Mouse (Mus musculus) left cerebral cortex, postnatal 14 days (tissue): ENCODE measurements around the gene Mfsd11. TPM values are rescaled to one million over a fixed set of nuclear protein-coding genes. Genes with fewer than 3 reads are reported as not detected.
"Not testable (repeated sequence)": the region's sequence is repeated elsewhere in the genome, so short reads cannot be mapped to it uniquely, and the experiment has no call there.

Experiments used
- DNase-seq, 2 experiments: peaks; one replicate each; pipeline ENCODE4 v3.0.0; 2021 to 2022; ENCODE audit warnings: low spot score in 2 of 2, mixed read lengths in 1 of 2
- intact Hi-C: fragments of 180-260 bp; cut with DNase I; formaldehyde crosslinking; loops from one replicate; pipeline ENCODE4 v1.15.1; 2025
- total RNA-seq, 2 experiments: library from RNA; stranded (reverse); gene quantifications; 2 replicates each; pipeline ENCODE4 v1.2.3; 2021

The Mfsd11 gene
- total RNA-seq, 2 experiments from 2014 or later = 36.9 to 45.9 TPM

GRCm38 (mm10) chr11:116869223-116869622 lies 17.0 kb downstream of the Mfsd11 start:
- intact Hi-C loops = no loop called here
- DNase-seq = no peak

GRCm38 (mm10) chr11:116869641-116870040 lies 17.4 kb downstream of the Mfsd11 start:
- no peak for DNase-seq
- intact Hi-C loops = no loop called here

- no peak for DNase-seq
- intact Hi-C loops = no loop called here
Measured at GRCm38 (mm10) chr11:116871538-116871937, 19.3 kb downstream of the Mfsd11 start.

DNA sequence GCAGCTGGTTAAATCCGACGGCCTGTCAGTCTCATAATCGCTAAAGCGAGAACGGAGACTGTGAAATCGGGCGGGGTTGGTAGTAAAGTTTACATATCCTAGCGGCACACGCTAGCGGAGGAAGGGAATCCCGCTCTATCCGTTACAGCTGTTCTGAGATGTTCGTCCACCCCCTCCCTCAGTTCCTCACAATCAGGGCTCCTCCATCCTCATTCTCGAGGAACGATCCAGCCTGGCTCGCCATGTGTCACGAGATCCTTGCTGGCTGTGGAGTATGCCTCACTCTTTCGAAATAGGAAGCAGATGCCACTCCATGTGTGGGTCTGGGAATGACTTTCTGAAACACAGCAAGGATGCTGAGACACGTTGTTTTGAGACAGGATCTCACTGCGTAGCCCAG lies 21.7 kb downstream of the Mfsd11 start:
- peak; percentile 61 to 73 for DNase-seq
- intact Hi-C loops = no loop called here

DNA sequence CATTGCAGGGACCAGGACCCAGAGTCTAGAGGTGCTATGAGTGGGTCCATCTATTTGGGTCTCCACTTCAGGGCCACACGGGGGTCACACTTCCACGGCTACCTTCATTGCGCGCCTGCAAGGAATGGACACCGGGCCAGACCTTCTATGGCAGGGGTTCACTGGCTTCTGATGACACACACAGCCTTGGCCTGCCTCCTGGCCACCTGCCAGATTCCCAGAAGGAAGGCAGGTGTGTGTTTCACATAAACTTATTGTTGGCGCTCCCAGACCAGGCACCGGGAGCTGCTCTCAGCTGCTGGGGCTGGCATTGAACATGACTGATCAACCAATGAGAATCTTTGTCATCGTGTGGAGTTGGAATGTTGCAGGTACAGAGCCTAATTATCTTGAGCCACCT lies 26.2 kb downstream of the Mfsd11 start:
- DNase-seq = no peak
- intact Hi-C loops = no loop called here

DNA sequence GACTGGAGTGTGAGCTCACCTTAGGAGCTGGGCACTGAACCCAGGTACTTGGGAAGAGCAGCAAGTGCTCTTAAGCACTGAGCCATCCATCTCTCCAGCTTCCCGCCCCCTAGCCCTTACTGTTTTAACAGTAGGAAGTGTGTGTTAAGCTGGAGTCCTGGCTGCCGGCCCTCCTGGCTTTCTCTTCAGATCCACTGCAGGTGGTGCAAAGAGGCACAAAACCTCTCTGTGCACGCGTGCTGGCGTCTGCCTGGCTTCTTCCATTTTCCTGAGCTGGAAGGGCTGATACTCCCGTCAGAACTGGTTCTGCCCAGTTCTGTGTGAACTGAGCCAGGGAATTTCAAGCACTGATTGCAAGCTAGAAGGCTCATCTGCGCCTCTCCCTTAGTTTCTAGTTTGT lies 28.6 kb downstream of the Mfsd11 start:
- peak; percentile 19 to 71 for DNase-seq
- intact Hi-C loops = no loop called here

- peak; percentile 40 to 66 for DNase-seq
- intact Hi-C loops = no loop called here
Measured at GRCm38 (mm10) chr11:116881440-116881839, 29.2 kb downstream of the Mfsd11 start.

- intact Hi-C loops = no loop called here
- DNase-seq = no peak
Measured at GRCm38 (mm10) chr11:116882446-116882845, 30.2 kb downstream of the Mfsd11 start.

GRCm38 (mm10) chr11:116884061-116884460 lies 31.8 kb downstream of the Mfsd11 start:
- no peak for DNase-seq
- intact Hi-C loops = no loop called here

DNA sequence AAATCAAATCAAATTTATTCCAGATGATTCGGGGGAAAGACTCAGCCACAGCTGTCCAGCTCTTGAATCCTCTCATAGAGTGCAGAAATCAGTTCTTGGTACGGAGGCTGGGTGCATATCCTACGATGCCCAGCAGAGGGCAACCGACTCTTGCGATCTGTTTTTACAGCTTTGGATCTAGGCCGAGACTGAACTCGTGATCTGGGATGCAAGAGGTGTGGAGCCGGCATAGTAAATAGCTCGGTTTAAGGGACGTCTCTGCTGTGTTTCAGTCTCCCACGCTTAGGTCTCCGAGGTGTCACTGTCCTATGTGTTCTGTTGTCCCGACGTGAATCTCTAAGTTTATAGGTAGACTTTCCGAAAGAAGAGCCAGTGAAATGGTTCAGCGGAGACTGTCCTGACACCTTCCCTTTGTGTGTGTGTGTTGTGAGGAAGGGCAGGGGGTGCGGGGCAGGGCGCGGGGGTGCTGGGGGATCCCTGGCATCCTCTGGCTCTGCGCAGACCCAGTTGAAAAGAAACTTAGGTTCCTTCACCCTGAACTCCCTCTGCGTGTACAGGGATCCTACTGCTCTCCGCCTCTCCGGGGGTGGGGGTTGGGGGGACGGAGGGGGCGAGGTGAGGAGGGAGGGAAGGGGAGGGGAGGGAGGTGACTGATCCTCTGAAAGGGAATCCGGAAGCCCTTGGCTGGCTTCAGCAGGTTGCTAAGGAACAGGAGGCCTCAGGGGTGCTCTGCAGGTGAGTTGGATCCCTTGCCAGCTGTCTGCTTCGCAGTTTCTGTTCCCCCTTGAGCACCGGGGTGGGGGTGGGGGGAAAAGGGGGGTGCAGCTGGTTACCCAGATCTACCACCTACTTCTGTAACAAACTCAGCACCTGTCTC lies 33.3 kb downstream of the Mfsd11 start:
- peak; percentile 87 to 88 for DNase-seq
- intact Hi-C loops = loop anchor here (1.0 kb wide), 1 partner anchor 172 kb away; no protein-coding TSS in a partner anchor

DNA sequence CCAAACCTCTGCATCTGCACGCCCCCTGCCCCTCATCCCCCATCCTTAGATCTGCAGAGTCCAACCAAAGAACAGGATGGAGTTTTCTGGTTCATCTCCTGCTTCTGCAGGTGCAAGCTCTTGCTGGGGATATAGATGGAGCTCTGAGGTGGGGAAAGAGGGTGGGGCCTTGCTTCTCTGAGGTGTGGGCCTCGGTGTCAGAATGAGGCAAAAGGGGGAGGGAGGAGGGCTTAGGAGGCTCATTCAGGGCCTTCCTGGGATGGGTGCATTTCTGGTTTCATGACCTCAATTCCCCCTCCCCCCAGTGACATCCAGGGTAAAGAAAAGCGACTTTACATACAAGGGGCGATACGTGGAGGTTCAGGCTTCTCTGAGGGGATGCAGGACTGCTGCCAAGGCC lies 34.9 kb downstream of the Mfsd11 start:
- intact Hi-C loops = no loop called here
- DNase-seq = no peak

DNA sequence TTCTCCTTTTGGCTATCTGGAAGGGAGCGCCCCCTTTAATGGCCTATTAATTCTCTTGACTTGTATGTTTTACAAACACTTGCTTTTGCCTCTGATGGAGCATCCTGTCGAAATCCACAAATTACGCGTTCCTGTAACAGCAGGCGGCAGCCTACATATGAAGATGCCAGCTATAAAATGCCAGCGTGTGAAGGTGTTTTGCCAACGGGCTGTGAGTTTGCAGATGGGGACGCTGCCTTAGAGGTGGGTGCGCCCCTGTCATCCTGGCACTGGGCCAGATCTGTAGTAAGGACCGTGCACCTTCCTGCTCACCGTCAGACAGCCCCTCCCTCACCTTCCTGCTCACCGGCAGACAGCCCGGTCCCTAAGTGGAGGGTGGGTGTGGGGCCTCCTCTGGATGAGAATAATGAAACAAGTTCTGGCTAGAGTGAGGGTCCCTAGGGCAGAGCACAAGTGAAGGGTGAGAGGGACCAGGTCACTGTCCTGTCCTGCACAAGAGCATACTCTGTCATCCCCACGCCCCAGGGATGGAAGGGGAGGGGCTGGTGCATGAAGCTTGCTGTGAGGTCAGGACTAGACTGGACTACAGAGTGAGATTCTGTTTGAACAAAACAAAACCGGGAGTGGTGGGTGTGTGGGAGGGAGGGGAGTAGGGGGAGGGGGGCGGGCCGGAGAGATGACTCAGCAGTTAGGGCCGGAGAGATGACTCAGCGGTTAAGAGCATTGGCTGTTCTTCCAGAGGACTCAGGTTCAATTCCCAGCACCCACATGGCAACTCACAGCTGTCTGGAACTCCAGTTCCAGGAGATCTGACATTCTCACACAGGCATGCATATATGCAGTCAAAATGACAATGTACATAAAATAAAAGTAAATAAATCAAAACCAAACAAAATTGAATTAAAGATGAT lies 41.5 kb downstream of the Mfsd11 start:
- intact Hi-C loops = loop anchor here (10.0 kb wide), 1 partner anchor 291 kb away; no protein-coding TSS in a partner anchor

GRCm38 (mm10) chr11:116895402-116895801 lies 43.2 kb downstream of the Mfsd11 start:
- DNase-seq = no peak

More for the DNA sequence above, 41.5 kb downstream of the Mfsd11 start:
- DNase-seq = peak; percentile 19 to 57

GRCm38 (mm10) chr11:116899247-116899646 lies 47.0 kb downstream of the Mfsd11 start:
- no peak for DNase-seq
- intact Hi-C loops = loop anchor here (10.0 kb wide), 1 partner anchor 286 kb away; no protein-coding TSS in a partner anchor

More at GRCm38 (mm10) chr11:116895402-116895801, 43.2 kb downstream of the Mfsd11 start:
- intact Hi-C loops = loop anchor here (10.0 kb wide), 1 partner anchor 289 kb away; no protein-coding TSS in a partner anchor

DNA sequence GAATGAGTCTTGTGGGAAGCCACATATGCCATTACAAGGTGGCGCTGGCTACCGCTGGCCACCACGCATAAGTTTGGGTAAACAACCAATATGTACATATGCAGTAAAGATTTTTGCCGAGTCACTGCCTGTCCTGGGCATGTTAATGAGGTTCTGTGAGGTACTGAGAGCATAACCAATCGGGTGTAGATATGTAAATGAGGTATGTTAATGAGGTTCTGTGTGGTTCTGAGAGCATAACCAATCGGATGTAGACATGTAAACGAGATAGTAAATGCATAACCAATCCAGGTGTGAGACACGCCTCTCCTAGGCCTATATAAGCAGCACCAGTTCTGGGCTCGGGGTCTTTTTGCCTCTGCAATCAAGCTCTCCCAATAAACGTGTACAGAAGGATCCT lies 50.3 kb downstream of the Mfsd11 start:
- DNase-seq, intact Hi-C loops: not testable (repeated sequence)

GRCm38 (mm10) chr11:116905741-116906456 lies 53.7 kb downstream of the Mfsd11 start:
- intact Hi-C loops = no loop called here
- no peak for DNase-seq

DNA sequence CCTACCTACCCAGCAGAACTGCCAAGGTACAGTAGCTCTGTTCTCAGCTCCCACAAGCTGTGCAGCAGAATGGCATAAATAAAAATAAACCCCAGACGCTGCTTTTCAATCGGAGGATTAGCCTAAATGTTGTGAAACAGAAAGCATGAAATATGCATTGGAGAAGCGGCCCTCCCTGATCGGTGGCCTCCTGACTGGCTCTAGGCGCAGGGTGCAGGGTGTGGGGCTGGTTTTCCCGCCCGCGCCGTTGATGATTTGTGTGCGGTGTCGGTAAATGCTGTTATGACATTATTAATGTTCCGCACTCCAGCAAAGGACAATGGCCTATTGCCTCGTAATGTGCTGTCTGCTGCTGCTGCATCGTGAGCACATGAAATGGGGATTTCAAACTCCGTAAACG lies 61.3 kb downstream of the Mfsd11 start:
- intact Hi-C loops = loop anchor here (10.0 kb wide), 1 partner anchor 261 kb away; no protein-coding TSS in a partner anchor
- DNase-seq = peak in 1 of 2 experiments; percentile 44

DNA sequence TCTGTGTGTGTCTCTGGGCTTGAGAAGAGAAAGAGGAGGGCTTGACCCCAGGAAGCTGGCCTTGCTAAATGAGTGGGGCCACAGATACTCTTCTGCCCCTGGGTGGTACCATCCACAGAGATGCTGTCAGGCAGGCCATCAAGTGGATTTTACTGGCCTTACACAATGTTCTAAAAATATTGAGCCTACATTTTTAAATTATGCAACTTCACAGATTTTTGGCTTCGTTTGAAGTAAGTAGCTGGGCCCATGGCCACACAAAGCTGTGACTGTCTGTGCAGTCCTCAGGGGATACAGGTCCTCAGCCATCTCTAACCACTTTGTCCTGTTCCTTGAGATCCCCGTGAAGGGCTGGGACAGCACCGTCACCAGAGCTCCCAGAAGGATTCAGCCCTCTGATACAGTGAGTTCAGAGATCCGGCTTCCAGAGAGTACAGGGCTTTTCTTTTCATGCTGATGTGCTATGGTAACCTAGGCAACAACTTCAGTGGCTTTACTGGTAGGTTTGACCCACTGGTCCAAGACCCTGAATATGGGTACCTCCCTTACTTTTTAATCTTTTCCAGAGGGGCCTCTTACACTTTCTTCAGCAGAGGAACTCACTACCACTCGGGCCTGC lies 62.1 kb downstream of the Mfsd11 start:
- intact Hi-C loops = loop anchor here (10.0 kb wide), 1 partner anchor 260 kb away; no protein-coding TSS in a partner anchor
- peak in 1 of 2 experiments; percentile 50 for DNase-seq

DNA sequence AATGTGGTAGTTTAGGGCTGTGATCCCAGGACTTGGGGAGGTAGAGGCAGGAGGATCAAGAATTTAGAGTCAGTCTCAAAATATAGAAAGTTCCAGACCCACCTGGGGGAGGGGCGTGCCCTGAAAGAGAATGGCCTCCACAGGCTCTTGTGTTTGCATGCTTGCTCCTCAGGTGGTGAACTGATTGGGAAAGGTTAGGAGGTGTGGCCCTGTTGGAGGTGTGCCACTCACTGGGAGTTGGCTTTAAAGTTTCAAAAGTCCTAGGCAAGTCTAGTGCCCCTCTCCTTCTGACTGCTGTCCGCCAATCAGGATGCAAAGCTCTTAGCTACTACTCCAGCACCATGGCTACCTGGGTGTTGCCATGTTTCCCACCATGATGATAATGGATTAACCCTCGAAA lies 63.0 kb downstream of the Mfsd11 start:
- DNase-seq = no peak
- intact Hi-C loops = loop anchor here (5.0 to 10.0 kb wide), 3 partner anchors 102 to 260 kb away; no protein-coding TSS in a partner anchor
